Mouse (Mus musculus) thymus, postnatal 10 days (tissue): Measurements from ENCODE around the gene Vmn1r177.
"Not testable (repeated sequence)": the region's sequence is repeated elsewhere in the genome, so short reads cannot be mapped to it uniquely, and the experiment has no call there.

ENCODE experiments used
- DNase-seq, 2 experiments: peaks; one replicate each; pipeline ENCODE4 v3.0.0; 2021; ENCODE audit warnings: low spot score in 2 of 2

Gene Vmn1r177

GRCm38 (mm10) chr7:23866349-23866748 lies at the start of gene Vmn1r177:
Gene Vmn1r177, minus strand, starts transcription at chr7:23866449.
- DNase-seq, result not testable (repeated sequence)

DNA sequence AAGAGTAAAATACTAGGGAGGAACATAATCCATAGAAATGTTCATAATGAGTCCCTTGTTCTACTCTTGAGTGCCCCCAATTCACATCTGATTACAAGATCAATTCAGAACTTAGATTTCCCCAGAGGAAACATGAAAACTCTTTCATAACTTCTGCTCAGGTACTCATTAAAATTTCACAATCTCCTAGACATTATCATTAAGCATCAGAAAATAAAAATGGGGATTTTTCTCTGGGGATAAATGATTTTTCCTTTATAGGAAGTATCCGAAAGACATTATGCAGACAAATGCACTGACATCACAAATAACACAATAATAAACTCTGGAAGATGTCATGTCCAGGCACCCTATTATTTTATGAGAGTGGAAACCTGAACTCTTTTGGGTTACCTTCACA lies 25.5 kb upstream of the Vmn1r177 start, which contains the start of gene Vmn1r178:
Vmn1r178 (plus strand) TSS at position 301 of the 400 bp plus-strand sequence.
- no peak for DNase-seq

GRCm38 (mm10) chr7:23876918-23877317 lies 10.7 kb upstream of the Vmn1r177 start:
- not testable (repeated sequence) for DNase-seq

DNA sequence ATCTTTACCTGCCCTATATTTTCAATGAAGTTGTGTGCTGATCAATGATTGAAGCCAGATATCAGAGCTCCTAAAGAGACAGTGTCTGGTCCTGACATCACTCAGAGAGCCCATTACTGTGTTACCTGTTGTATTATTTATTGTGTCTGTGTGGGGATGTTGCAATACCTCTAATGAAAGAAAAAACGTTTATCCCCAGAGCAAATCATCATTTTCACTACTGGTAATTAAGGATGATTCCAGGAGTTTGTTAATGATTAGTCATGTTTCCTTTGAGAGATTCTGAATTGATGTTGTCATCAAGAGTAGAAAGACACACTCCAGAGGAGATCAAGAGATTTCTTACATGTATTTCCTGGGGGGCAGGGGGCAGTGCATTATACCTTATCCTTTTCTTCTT lies 29.0 kb downstream of the Vmn1r177 start, which contains the start of gene Vmn1r176:
Vmn1r176 (minus strand) TSS at position 101 of the 400 bp plus-strand sequence.
- not testable (repeated sequence) for DNase-seq
